Mouse (Mus musculus): ENCODE measurements around the gene Fgfr2. TPM values are rescaled to one million over a fixed set of nuclear protein-coding genes. Genes with fewer than 3 reads are reported as not detected.

The Fgfr2 gene
- polyA plus RNA-seq, 3 experiments from 2014 or later = 0.27 TPM; not detected in 2

- no peak for ATAC-seq
Measured at GRCm38 (mm10) chr7:133040688-133041345, 82.3 kb downstream of the Fgfr2 start.

GRCm38 (mm10) chr7:133039556-133040255, 83.4 kb downstream of the Fgfr2 start:
- ATAC-seq = no peak

DNA sequence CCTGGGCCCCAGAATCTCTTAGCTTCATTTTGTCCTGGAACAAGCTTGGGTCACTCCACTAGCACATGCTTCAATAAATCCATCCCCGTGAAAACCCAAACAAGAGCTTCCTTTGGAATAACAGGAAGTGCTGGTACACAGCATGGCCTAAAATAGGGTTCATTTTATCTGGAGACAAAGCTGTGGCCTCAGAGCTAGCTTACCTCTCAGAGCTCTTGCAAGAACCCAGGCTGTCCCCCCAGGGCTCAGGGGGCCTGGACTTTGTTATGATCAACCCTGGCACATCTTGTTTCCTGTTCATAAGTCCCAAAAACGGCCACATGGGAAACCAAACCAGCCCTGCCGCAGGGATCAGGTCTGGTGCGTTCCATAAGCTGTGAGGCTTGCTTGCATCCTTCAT, 85.5 kb downstream of the Fgfr2 start:
- no peak for ATAC-seq

DNA sequence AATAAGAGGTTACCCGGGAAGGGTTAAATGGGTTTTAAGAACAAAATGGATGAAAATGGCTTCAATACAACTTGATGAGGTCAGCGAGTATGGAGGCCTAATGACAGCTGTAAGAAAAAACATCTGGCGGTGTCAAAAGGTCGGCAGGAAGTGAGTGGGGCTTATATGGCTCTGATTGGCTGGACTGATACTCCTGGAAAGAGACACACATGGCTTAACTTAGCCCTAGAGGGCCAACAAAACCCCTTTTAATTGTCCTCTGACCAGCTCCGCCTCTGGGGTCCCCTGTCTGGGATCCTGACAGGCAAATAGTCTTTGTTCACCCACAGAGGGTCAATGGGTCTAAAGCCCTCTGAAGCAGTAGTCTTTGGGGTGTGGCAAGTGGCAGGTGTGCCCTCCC, 85.9 kb downstream of the Fgfr2 start:
- no peak for ATAC-seq

DNA sequence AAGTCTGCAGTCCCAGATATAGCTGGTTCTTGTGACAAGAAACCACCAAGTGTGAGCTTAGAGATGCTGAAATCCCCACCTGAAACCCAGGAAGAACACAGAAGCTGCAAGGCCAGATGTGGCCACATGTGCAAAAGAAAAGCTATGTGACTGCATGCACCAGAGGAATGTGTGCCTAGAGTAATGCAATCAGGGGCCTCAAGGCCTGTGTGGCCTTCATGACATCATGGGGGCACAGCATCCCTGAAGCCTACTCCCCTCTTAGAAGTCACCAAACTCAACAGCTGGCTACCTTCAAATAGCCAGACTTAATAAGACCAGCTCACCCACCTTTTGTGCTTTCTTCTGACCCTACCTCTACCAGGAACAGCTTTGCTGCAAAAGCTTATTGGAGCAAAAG, 87.2 kb downstream of the Fgfr2 start:
- no peak for ATAC-seq

DNA sequence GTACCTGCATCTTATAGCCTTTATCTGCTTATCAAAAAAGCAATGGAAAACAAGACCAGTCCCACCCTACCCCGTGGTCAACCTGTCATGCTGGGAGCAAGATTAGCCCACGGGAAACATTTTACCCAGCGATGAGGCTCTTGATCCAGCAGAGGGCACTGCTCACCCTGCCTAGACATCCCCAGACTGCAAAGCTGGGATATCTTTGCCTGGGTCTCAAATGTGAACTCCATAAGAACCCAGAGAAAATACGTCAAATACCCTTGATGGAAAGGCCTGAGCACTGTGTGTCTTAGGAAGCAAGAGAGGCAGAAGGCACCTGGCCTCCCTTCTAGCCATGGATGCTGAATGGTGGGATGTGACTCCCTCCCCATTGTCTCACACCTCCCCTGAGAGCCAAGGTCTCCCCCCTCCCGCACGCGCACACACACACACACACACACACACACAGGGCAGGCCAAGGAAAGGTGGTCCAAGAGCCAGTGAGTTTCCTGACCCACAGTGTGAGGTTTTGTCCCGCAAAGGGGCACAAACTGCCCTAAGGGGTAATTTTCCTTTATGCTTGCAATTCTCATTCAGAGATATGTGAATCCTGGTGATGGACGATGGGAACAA, 90.5 kb downstream of the Fgfr2 start:
- ATAC-seq = no peak

GRCm38 (mm10) chr7:133029496-133030047, 93.6 kb downstream of the Fgfr2 start:
- ATAC-seq = no peak

GRCm38 (mm10) chr7:133029004-133029403, 94.1 kb downstream of the Fgfr2 start:
- ATAC-seq = no peak

GRCm38 (mm10) chr7:133027930-133028329, 95.2 kb downstream of the Fgfr2 start:
- ATAC-seq = no peak

DNA sequence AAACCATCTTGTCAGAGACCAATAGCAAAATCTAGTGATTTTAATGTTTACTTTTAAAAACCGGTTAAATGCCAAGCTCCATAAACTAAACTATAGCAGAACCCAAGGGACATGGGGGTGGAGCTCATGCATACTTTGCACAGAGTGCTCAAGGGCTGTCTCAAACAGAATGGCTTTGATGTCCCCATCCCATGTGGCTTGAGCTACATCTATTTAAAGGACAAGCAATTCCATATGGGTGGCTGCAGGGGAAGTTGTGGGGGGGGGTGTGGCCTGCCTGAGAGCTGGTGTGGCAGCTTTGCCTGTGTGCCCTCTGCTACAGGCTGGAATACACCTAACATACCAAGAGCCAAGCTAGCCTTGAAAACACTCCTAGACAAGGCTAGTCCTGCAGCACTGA, 98.5 kb downstream of the Fgfr2 start:
- ATAC-seq = no peak

- ATAC-seq = no peak
Measured at GRCm38 (mm10) chr7:133019481-133020020, 103.6 kb downstream of the Fgfr2 start.

DNA sequence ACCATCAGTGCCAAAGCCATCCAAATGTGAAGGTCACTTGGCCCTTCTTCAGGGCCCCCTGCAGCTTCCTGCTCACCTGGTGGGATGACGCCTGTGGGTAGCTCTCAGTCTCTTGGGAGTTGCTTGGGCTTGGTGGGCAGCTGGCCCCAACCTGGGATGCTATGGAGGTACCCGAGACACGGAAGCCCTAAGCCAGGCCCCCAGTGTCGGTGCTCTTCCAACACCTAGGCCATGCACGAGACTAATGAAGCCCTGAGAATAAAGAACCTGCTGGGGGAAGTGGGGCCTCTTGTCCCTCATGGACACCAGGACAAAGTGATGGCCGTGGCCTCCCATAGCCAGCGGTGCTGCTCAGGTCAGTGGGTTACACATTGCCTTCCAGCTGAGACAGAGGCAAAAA, 104.2 kb downstream of the Fgfr2 start:
- ATAC-seq = no peak

DNA sequence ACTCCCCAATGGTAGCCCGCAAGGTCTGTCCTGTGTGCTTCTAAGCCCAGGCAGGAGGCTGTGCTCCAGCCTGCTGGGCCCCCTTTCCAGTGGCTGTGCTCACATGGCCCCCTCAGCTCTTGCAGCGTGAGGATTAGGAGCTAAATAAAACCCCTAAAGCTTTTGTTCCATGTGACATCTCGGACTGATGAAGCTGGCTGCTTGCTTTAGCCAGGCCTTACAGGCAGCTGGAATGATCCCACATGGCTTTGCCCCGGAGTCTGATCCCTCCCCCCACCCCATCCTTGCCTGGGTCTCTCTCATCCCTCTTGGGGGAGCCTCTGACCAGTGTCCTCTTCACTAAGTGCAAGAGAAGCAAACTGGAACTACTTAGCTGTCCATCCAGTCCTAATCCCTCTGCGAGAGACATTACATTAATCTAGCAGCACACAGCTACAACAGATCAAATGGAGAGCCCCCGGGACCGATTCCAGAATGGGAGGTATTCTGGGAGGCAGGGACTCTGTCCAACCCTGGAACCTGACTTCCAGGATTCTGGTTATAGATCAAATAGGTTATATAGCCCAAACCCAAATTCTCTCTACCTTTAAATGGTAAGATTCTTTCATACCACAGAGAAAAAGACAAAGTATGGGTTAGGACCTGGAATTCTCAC, 107.6 kb downstream of the Fgfr2 start:
- no peak for ATAC-seq

DNA sequence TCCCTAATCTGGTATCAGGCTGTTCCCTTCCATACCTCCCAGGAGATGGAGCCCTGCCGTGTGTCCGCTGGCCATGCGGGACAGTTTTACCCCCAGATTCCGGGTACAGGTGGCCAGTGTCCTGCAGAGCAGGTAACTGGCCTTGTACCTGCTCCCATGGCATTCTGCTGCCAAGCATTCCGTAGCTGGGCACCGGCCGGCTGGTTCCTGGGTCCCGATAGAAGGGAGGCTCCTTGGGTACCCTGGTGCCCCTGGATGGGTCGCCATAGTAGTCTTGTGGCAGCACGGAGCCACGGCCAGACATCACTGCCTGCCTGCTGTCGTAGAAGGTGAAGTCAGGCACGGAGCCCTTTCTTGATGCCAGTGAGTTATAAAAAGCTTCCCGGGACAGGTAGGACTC, 108.5 kb downstream of the Fgfr2 start:
- no peak for ATAC-seq

DNA sequence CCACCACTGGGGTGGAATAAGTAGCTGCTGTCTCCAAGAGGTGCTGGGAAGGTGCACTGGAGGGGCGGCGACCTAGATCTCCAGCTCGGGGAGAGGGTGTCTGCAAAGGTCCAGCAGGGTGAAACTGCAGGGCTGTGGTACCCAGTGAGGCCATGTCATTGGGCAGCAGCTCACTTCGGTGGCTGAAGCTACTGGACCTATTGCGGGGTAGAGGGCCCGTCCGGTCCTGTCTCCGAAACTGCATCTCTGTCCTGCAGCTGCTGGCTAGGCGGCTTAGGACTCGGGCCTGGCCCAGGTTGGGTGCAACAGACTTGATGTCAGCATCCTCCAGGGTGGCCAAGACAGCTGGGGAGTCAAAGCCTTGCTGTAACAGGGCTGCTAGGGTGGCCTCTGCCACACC, 109.2 kb downstream of the Fgfr2 start:
- no peak for ATAC-seq

- no peak for ATAC-seq
Measured at GRCm38 (mm10) chr7:133012637-133013366, 110.3 kb downstream of the Fgfr2 start.

- ATAC-seq = no peak
Measured at GRCm38 (mm10) chr7:133011611-133012010, 111.5 kb downstream of the Fgfr2 start.

DNA sequence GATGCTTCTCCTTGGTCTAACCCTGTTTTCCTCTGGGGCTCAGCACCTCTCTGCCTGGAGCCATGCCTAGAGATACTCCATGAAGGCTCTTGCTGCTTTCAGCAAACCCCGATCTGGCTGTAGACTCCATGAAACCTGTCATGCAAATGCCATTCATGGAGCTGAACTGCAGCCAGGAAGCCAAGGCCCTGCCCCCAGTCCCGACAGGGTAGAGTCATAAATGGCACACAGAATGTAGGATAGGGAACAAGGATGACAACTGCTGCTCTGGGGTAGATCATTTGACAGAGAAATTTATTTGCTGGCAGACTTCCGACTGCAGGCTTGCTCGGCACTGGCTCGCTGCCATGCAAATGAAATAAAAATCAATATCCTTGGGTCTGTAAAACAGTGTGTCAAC, 112.0 kb downstream of the Fgfr2 start:
- no peak for ATAC-seq

- ATAC-seq = no peak
Measured at GRCm38 (mm10) chr7:133010477-133010876, 112.7 kb downstream of the Fgfr2 start.

DNA sequence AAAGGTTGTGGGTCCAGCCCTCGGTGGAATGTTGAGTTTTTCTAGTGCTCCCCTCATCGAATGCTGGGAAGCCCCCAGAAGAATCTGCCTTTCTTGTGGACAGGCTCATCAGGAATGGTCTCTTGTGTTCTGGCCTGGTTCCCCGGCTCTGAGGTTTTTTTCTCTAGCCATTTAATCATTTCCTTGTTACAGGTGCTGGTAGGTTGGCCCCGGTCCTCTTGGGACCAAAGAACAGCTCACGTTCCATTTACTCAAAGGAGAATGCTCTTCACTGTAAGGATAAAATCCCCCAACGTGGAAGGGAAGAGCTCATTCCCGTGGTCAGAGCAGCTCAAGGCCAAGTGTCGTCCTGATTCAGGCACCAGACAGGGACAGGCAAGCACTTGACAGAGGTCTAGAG, 113.5 kb downstream of the Fgfr2 start:
- no peak for ATAC-seq

GRCm38 (mm10) chr7:133008663-133009062, 114.5 kb downstream of the Fgfr2 start:
- ATAC-seq = no peak

DNA sequence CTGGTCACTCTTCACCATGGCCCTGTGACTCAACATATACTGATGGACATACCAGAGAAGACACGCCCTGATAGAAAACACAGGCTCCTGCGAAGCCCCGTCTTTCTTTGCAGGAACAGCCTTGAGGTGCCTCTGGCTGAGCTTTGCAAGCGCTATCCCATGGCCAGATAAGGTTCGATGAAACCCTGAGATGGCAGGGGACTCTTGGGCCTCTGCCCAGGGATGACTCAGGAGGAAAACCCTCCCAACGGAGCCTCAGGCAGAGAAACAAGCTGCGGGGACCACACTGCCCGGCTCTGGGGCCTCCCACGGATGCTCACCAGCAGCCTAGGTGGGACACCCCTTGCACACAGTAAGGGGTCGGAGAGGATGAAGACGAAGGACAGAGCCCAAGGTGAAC, 115.8 kb downstream of the Fgfr2 start:
- ATAC-seq = no peak

Measured in inflammation-experienced regulatory T-cells, adult 6 months (primary cell).